9 mouse cellular contexts compared by ENCODE assay signal in the genomic region with DNA sequence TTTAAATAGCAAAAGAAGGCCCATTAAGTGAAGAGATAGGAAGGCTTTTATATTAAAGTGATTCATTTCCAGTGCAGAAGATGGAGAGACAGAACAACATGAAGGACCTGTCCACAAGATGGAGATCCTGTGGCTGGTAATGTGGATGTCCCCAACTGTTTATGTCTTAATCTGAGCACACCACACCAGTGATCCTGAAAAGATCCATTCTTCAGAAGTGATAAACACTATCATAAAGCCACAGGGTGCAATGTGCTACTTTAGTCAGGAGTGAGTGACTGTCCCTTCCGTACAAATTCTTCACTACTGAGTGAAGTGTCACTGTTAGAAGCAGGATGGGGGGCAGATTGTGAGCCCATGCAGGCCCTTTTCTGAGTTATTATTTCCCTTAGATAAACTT. TPM values are rescaled to one million over a fixed set of nuclear protein-coding genes. Genes with fewer than 3 reads are reported as not detected.
DNase-seq lines count a peak whose midpoint lies in the region; ATAC-seq and TF ChIP-seq lines count a peak whose summit lies in the region.
"Had no signal": no experiment of that assay in that cellular context is flagged by ENCODE, and none has a peak within 500 bp of the region (broad histone marks: within the 10 kb centered on the region; RNA-seq: fewer than 3 reads in every experiment).

No protein-coding gene starts in this region.

- peaks cover 34% of the 10 kb centered on the region for H3K36me3 ChIP-seq in heart, embryonic 10.5 days
- peaks cover 3 to 42% of the 10 kb centered on the region in 2 experiments for H3K36me3 ChIP-seq in CH12.LX (replicated peaks in 1 of 2; ENCODE audit: control insufficient read depth in 1 of 2, insufficient read depth in 1 of 2, low read length in 1 of 2)
- peaks cover 24% of the 10 kb centered on the region; the same call in 1 of the 2 replicates for H3K36me3 ChIP-seq in forebrain, embryonic 13.5 days (ENCODE audit: poor library complexity, severe bottlenecking)
- H3K36me3 ChIP-seq in liver, embryonic 12.5 days, result peaks cover 31% of the 10 kb centered on the region

- TF ChIP-seq CTCF in CH12.LX (conservative IDR thresholded peaks at IDR 0.05 in 1 of 2, IDR thresholded peaks at IDR 0.05 in 1 of 2; ENCODE audit: low read depth in 2 of 2, low read length in 2 of 2), result no peak

- TF ChIP-seq RAD21 in CH12.LX (IDR thresholded peaks at IDR 0.05; ENCODE audit: low read depth, low read length), result no peak

- H3K9ac ChIP-seq in CH12.LX (ENCODE audit: insufficient read depth, low read depth), result peak overlapping the region; percentile 86
- H3K9ac ChIP-seq in forebrain, embryonic 13.5 days, result peak overlapping the region; percentile 97; the same call in 1 of the 2 replicates
- H3K9ac ChIP-seq in liver, embryonic 12.5 days, result peak overlapping the region; percentile 92

- in situ Hi-C loops in CH12.LX (cut with MboI; ENCODE audit: low pct_ligation_motif_present, low pct_unique_long_range_greater_than_20kb, low sequenced_read_pairs), result no loop called here

- TF ChIP-seq EP300 in CH12.LX (IDR thresholded peaks at IDR 0.05; ENCODE audit: low read length), result no peak

- dilution Hi-C loops in CH12.LX (cut with MboI; ENCODE audit: extremely low pct_ligation_motif_present, extremely low pct_unique_long_range_greater_than_20kb, low sequenced_read_pairs), result no loop called here

- intact Hi-C loops in heart, postnatal 10 days (cut with DNase I), result no loop called here

- H3K27me3 ChIP-seq in heart, embryonic 10.5 days (ENCODE audit: insufficient read depth, poor library complexity, severe bottlenecking), result no peaks in the 10 kb centered on the region
- no peaks in the 10 kb centered on the region for H3K27me3 ChIP-seq in CH12.LX (replicated peaks)
- H3K27me3 ChIP-seq in forebrain, embryonic 13.5 days, result no peaks in the 10 kb centered on the region
- no peaks in the 10 kb centered on the region for H3K27me3 ChIP-seq in liver, embryonic 12.5 days (replicated peaks)

- peaks cover 6% of the 10 kb centered on the region; the same call in 1 of the 2 replicates for H3K4me1 ChIP-seq in heart, embryonic 10.5 days
- peaks cover 0 to 42% of the 10 kb centered on the region in 2 experiments; a peak in 2 of 4 replicates for H3K4me1 ChIP-seq in CH12.LX (ENCODE audit: control insufficient read depth in 1 of 2, insufficient read depth in 2 of 2)
- H3K4me1 ChIP-seq in forebrain, embryonic 13.5 days, result peaks cover 17% of the 10 kb centered on the region
- peaks cover 61% of the 10 kb centered on the region for H3K4me1 ChIP-seq in liver, embryonic 12.5 days

- TF ChIP-seq POLR2A in CH12.LX (IDR thresholded peaks at IDR 0.05; ENCODE audit: low read depth, low read length), result no peak

- H3K27ac ChIP-seq in heart, embryonic 10.5 days, result no peak overlapping the region
- H3K27ac ChIP-seq in CH12.LX (ENCODE audit: insufficient read depth, low read depth), result no peak overlapping the region
- H3K27ac ChIP-seq in forebrain, embryonic 13.5 days, result no peak overlapping the region
- peak overlapping the region; percentile 97; the same call in 1 of the 2 replicates for H3K27ac ChIP-seq in liver, embryonic 12.5 days

- H3K4me3 ChIP-seq in heart, embryonic 10.5 days, result peak overlapping the region; percentile 86
- peak overlapping the region in 2 of 3 experiments; percentile 61 to 88 for H3K4me3 ChIP-seq in CH12.LX (replicated peaks in 1 of 3; ENCODE audit: low read depth in 2 of 3, low read length in 2 of 3, poor library complexity in 1 of 3)
- peak overlapping the region; percentile 96 for H3K4me3 ChIP-seq in forebrain, embryonic 13.5 days
- peak overlapping the region; percentile 99 for H3K4me3 ChIP-seq in liver, embryonic 12.5 days

- WGBS in heart, embryonic 10.5 days, result 80% methylated on average over 1 of the region's 1 CpGs
- 97% methylated on average over 1 of the region's 1 CpGs for WGBS in forebrain, embryonic 13.5 days
- WGBS in liver, embryonic 12.5 days (ENCODE audit: insufficient replicate concordance), result 7% methylated on average over 1 of the region's 1 CpGs

- H3K9me3 ChIP-seq in heart, embryonic 10.5 days, result no peaks in the 10 kb centered on the region
- H3K9me3 ChIP-seq in CH12.LX (replicated peaks; ENCODE audit: low read length), result no peaks in the 10 kb centered on the region
- H3K9me3 ChIP-seq in forebrain, embryonic 13.5 days (replicated peaks), result no peaks in the 10 kb centered on the region
- no peaks in the 10 kb centered on the region for H3K9me3 ChIP-seq in liver, embryonic 12.5 days (replicated peaks)

- H3K4me2 ChIP-seq in CH12.LX (ENCODE audit: insufficient read depth, low read depth, poor library complexity, severe bottlenecking), result peak overlapping the region; percentile 86
- peak overlapping the region; percentile 92 for H3K4me2 ChIP-seq in forebrain, embryonic 13.5 days
- peak overlapping the region; percentile 95 for H3K4me2 ChIP-seq in liver, embryonic 12.5 days

- ATAC-seq in forebrain, embryonic 13.5 days, result no peak
- ATAC-seq in liver, embryonic 12.5 days, result 0 out of 2 replicates have a peak, but pooled peaks have one; percentile 12

- DNase-seq in heart, embryonic 10.5 days (ENCODE audit: low spot score), result no peak
- DNase-seq in heart, postnatal 10 days, result no peak
- no peak for DNase-seq in CH12.LX (ENCODE audit: extremely low read depth)
- no peak for DNase-seq in adrenal gland, adult (ENCODE audit: inconsistent age in 2 of 2, low spot score in 1 of 2)
- no peak for DNase-seq in natural killer cell, adult 2 months (ENCODE audit: low spot score in 2 of 2)
- no peak for DNase-seq in gastrocnemius, postnatal 10 days
- DNase-seq: kidney, adult 18-20 months had no signal

- peaks cover 24% of the 10 kb centered on the region for H3K79me2 ChIP-seq in CH12.LX (replicated peaks; ENCODE audit: control insufficient read depth, extremely low read depth, insufficient read depth, poor library complexity, severe bottlenecking)

TF ChIP-seq in CH12.LX, 34 proteins besides CTCF, POLR2A, EP300 and RAD21:
- no peak for TF ChIP-seq SIN3A (IDR thresholded peaks at IDR 0.05; ENCODE audit: low read length)
- TF ChIP-seq ZC3H11A (IDR thresholded peaks at IDR 0.05; ENCODE audit: low read depth, low read length), result no peak
- no peak for TF ChIP-seq MAFK (IDR thresholded peaks at IDR 0.05; ENCODE audit: insufficient replicate concordance, low read length)
- no peak for TF ChIP-seq UBTF (IDR thresholded peaks at IDR 0.05; ENCODE audit: low read depth, low read length)
- TF ChIP-seq USF2 (conservative IDR thresholded peaks at IDR 0.05; ENCODE audit: low read depth, low read length), result no peak
- no peak for TF ChIP-seq MAZ (IDR thresholded peaks at IDR 0.05; ENCODE audit: low read depth, low read length)
- no peak for TF ChIP-seq JUND (conservative IDR thresholded peaks at IDR 0.05; ENCODE audit: low read depth, low read length)
TF ChIP-seq in CH12.LX: peak in this region for 0.

RNA-seq across cellular contexts. Expression of a gene that starts 1.5 kb away (rescaled TPM):
- polyA plus RNA-seq in heart, embryonic 10.5 days (2016; fragmentation: Nextera tagmentation; extraction: Ambion mirVana), result 8.4 and 9.5 TPM in 2 replicates
- 10 to 100 TPM; 12.2 to 13.1 TPM for total RNA-seq in heart, postnatal 10 days (2021)
- 14.2 and 14.6 TPM in 2 replicates for total RNA-seq in CH12.LX (2012; rRNA removed)
- 9.9 and 10.4 TPM in 2 replicates for total RNA-seq in CH12.LX (2014; rRNA removed)
- 6.2 and 8.2 TPM in 2 replicates for polyA plus RNA-seq in CH12.LX (2012; ENCODE audit: insufficient read length, low read depth)
- 10.6 and 10.7 TPM in 2 replicates for polyA plus RNA-seq in forebrain, embryonic 13.5 days (2015; fragmentation: Nextera tagmentation; extraction: Ambion mirVana)
- 7.1 and 7.3 TPM in 2 replicates for polyA plus RNA-seq in liver, embryonic 12.5 days (2016; fragmentation: Nextera tagmentation; extraction: Ambion mirVana)
- total RNA-seq in gastrocnemius, postnatal 10 days (2021), result 1 to 10 TPM; 6.5 to 8.6 TPM

RNA-seq across cellular contexts. Expression of a gene that starts 21.9 kb away (rescaled TPM):
- polyA plus RNA-seq in heart, embryonic 10.5 days (2016; fragmentation: Nextera tagmentation; extraction: Ambion mirVana), result 48.6 and 60.2 TPM in 2 replicates
- 10 to 100 TPM; 28.5 to 30.1 TPM for total RNA-seq in heart, postnatal 10 days (2021)
- 26.6 and 32.5 TPM in 2 replicates for total RNA-seq in CH12.LX (2012; rRNA removed)
- total RNA-seq in CH12.LX (2014; rRNA removed), result 13.0 and 15.6 TPM in 2 replicates
- polyA plus RNA-seq in CH12.LX (2012; ENCODE audit: insufficient read length, low read depth), result 82.0 and 106 TPM in 2 replicates
- polyA plus RNA-seq in forebrain, embryonic 13.5 days (2015; fragmentation: Nextera tagmentation; extraction: Ambion mirVana), result 75.5 and 77.9 TPM in 2 replicates
- 41.1 and 45.5 TPM in 2 replicates for polyA plus RNA-seq in liver, embryonic 12.5 days (2016; fragmentation: Nextera tagmentation; extraction: Ambion mirVana)
- total RNA-seq in gastrocnemius, postnatal 10 days (2021), result 10 to 100 TPM; 24.4 to 33.1 TPM

RNA-seq across cellular contexts. Expression of a gene that starts 40.6 kb away (rescaled TPM):
- polyA plus RNA-seq in heart, embryonic 10.5 days (2016; fragmentation: Nextera tagmentation; extraction: Ambion mirVana), result 70.8 and 93.3 TPM in 2 replicates
- total RNA-seq in heart, postnatal 10 days (2021), result 10 to 100 TPM; 34.8 to 42.4 TPM
- total RNA-seq in CH12.LX (2012; rRNA removed), result 138 and 162 TPM in 2 replicates
- total RNA-seq in CH12.LX (2014; rRNA removed), result 193 and 204 TPM in 2 replicates
- 199 and 212 TPM in 2 replicates for polyA plus RNA-seq in CH12.LX (2012; ENCODE audit: insufficient read length, low read depth)
- 88.7 and 91.9 TPM in 2 replicates for polyA plus RNA-seq in forebrain, embryonic 13.5 days (2015; fragmentation: Nextera tagmentation; extraction: Ambion mirVana)
- polyA plus RNA-seq in liver, embryonic 12.5 days (2016; fragmentation: Nextera tagmentation; extraction: Ambion mirVana), result 75.9 and 78.0 TPM in 2 replicates
- total RNA-seq in gastrocnemius, postnatal 10 days (2021), result 10 to 100 TPM; 20.8 to 25.2 TPM

RNA-seq across cellular contexts. Expression of a gene that starts 42.5 kb away (rescaled TPM):
- polyA plus RNA-seq in heart, embryonic 10.5 days (2016; fragmentation: Nextera tagmentation; extraction: Ambion mirVana), result not detected in 2 replicates
- not detected for total RNA-seq in heart, postnatal 10 days (2021)
- total RNA-seq in CH12.LX (2012; rRNA removed) (not detected in 2 replicates), CH12.LX (2014; rRNA removed) (not detected in 2 replicates)
- polyA plus RNA-seq in CH12.LX (2012; ENCODE audit: insufficient read length, low read depth), result not detected in 2 replicates
- not detected in 2 replicates for polyA plus RNA-seq in forebrain, embryonic 13.5 days (2015; fragmentation: Nextera tagmentation; extraction: Ambion mirVana)
- polyA plus RNA-seq in liver, embryonic 12.5 days (2016; fragmentation: Nextera tagmentation; extraction: Ambion mirVana), result not detected in 2 replicates
- total RNA-seq in gastrocnemius, postnatal 10 days (2021), result not detected

RNA-seq across cellular contexts. Expression of a gene that starts 50.4 kb away (rescaled TPM):
- polyA plus RNA-seq in heart, embryonic 10.5 days (2016; fragmentation: Nextera tagmentation; extraction: Ambion mirVana), result 34.6 and 39.8 TPM in 2 replicates
- total RNA-seq in heart, postnatal 10 days (2021), result 10 to 100 TPM; 24.9 to 25.9 TPM
- total RNA-seq in CH12.LX (2012; rRNA removed) (3.3 and 7.9 TPM in 2 replicates), CH12.LX (2014; rRNA removed) (0.74 and 1.1 TPM in 2 replicates)
- polyA plus RNA-seq in CH12.LX (2012; ENCODE audit: insufficient read length, low read depth), result 0.95 and 2.0 TPM in 2 replicates
- polyA plus RNA-seq in forebrain, embryonic 13.5 days (2015; fragmentation: Nextera tagmentation; extraction: Ambion mirVana), result 1.6 and 2.1 TPM in 2 replicates
- 8.1 and 9.2 TPM in 2 replicates for polyA plus RNA-seq in liver, embryonic 12.5 days (2016; fragmentation: Nextera tagmentation; extraction: Ambion mirVana)
- 10 to 100 TPM; 18.3 to 22.2 TPM for total RNA-seq in gastrocnemius, postnatal 10 days (2021)
